Mouse (Mus musculus) stomach, adult 2 months (tissue): ENCODE results near the gene Acp7. TPM values are rescaled to one million over a fixed set of nuclear protein-coding genes. Genes with fewer than 3 reads are reported as not detected.

Experiments used
- polyA plus RNA-seq: library from polyadenylated mRNA; depleted of rRNA; stranded (reverse); fragments of >200 nt; gene quantifications from 2 replicates; pipeline ENCODE4 v1.2.3, GENCODE M21; 2012; rRNA removed

The Acp7 gene
- 10.0 and 30.7 TPM in 2 replicates for polyA plus RNA-seq

GRCm38 (mm10) chr7:28631073-28631472, at the start of gene Acp7:
TSS of gene Acp7 (minus strand) at chr7:28631332.

GRCm38 (mm10) chr7:28597642-28598446, 33.3 kb downstream of the Acp7 start, which contains the start of the genes Samd4b and Pak4:
TSS of gene Samd4b (minus strand) at chr7:28598144.
TSS of gene Pak4 (minus strand) at chr7:28598185.

Other genes starting within 250 kb of the Acp7 start
- gene Med29, start 238.6 kb downstream of the Acp7 start, polyA plus RNA-seq, result 28.9 and 39.5 TPM in 2 replicates
- gene Paf1, start 238.4 kb downstream of the Acp7 start, polyA plus RNA-seq, result 69.9 and 73.0 TPM in 2 replicates
- 0.89 and 2.4 TPM in 2 replicates for gene Gmfg, start 193.9 kb downstream of the Acp7 start, polyA plus RNA-seq
- 2.3 and 5.8 TPM in 2 replicates for gene Lrfn1, start 179.4 kb downstream of the Acp7 start, polyA plus RNA-seq
- not detected in 2 replicates for gene Ifnl2, start 120.9 kb downstream of the Acp7 start, polyA plus RNA-seq
- gene Ifnl3, start 108.5 kb downstream of the Acp7 start, polyA plus RNA-seq, result not detected in 2 replicates
- gene Sycn, start 90.4 kb downstream of the Acp7 start, polyA plus RNA-seq, result 12.7 and 29.8 TPM in 2 replicates
- gene Nccrp1, start 84.1 kb downstream of the Acp7 start, polyA plus RNA-seq, result 21.6 and 26.7 TPM in 2 replicates
- 45.2 and 47.7 TPM in 2 replicates for gene Samd4b, start 33.2 kb downstream of the Acp7 start, polyA plus RNA-seq
- 50.1 and 60.8 TPM in 2 replicates for gene Pak4, start 33.1 kb downstream of the Acp7 start, polyA plus RNA-seq
- 3.5 and 6.7 TPM in 2 replicates for gene Fbxo27, start 61.5 kb upstream of the Acp7 start, polyA plus RNA-seq
- 1.9 and 3.6 TPM in 2 replicates for gene Fbxo17, start 85.5 kb upstream of the Acp7 start, polyA plus RNA-seq
- gene Mrps12, start 110.5 kb upstream of the Acp7 start, polyA plus RNA-seq, result 59.5 and 86.8 TPM in 2 replicates
- 16.3 and 17.0 TPM in 2 replicates for gene Sars2, start 110.7 kb upstream of the Acp7 start, polyA plus RNA-seq
- gene Ccer2, start 124.8 kb upstream of the Acp7 start, polyA plus RNA-seq, result not detected in 2 replicates
- 27.3 and 27.5 TPM in 2 replicates for gene Sirt2, start 135.4 kb upstream of the Acp7 start, polyA plus RNA-seq
- 37.7 and 47.8 TPM in 2 replicates for gene Nfkbib, start 136.2 kb upstream of the Acp7 start, polyA plus RNA-seq
- 1.2 and 2.8 TPM in 2 replicates for gene Rinl, start 157.6 kb upstream of the Acp7 start, polyA plus RNA-seq
- 55.2 and 66.9 TPM in 2 replicates for gene Hnrnpl, start 177.2 kb upstream of the Acp7 start, polyA plus RNA-seq
- 174 and 196 TPM in 2 replicates for gene Ech1, start 193.9 kb upstream of the Acp7 start, polyA plus RNA-seq
- 260 and 273 TPM in 2 replicates for gene Lgals4, start 202.5 kb upstream of the Acp7 start, polyA plus RNA-seq
- 1,372 and 1,393 TPM in 2 replicates for gene Lgals7, start 232.5 kb upstream of the Acp7 start, polyA plus RNA-seq